Mouse (Mus musculus): ENCODE measurements around the gene Zfp597. TPM values are rescaled to one million over a fixed set of nuclear protein-coding genes. Genes with fewer than 3 reads are reported as not detected.

Zfp597 gene
- polyA plus RNA-seq (2014; fragmentation: Nextera tagmentation; extraction: Ambion mirVana), result 19.5 and 21.2 TPM in 2 replicates

DNA sequence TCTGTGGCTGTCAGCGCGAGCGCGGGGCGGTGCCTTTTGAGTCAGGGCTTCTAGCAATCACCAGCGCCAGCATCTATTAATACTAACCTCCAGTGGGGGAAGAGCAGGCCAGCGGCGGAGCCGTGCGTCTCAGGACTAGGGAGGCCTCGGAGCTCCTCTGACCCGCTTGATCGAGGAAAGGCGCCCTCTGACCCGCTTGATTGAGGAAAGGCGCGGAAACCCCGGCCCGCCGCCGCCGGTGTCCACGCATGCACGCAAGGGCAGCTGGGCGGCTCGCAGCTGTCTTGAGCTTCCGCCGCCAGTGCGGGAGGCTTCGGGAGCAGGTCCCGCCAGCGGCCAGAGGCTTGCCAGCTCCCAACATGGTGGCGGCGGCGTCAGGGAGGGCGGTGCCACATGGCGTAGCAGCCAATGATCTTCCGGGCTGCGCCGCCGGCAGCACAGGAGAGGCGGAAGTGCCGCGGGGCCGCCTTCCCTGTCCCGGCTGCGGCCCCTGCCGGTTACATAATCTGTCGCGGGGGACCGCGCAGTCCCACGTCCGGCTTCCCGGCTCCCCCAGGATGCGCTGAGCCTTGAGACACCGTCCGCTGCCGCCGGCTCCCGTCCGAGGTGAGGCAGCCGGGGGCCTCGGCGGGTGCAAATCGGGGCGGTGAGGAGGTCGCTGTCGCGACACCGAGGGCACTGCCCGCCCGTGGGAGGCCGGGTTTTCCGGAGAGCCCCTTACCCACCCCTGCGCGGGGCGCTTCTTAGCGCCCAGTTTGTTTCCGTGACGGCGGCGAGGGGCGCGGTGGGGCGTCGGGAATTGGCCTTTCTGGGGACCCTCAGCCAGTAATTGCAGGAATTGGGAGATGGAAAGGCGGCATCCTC, at the start of gene Zfp597, which contains the start of gene Gm20695:
Gene Zfp597, minus strand, starts transcription at position 361 of the 864 bp plus-strand sequence.
Gene Gm20695, plus strand, starts transcription at position 448 of the 864 bp plus-strand sequence.
- Histone ChIP-seq H3K9me3 (ENCODE audit: control insufficient read depth, low read length) (no peaks in the 10 kb centered on the region), H3K4me1 (replicated peaks; ENCODE audit: control insufficient read depth, insufficient read depth, low read length) (peaks cover 18% of the 10 kb centered on the region), H3K4me2 (replicated peaks) (peak within 1 kb of the TSS; percentile 80), H3K36me3 (replicated peaks; ENCODE audit: control insufficient read depth, insufficient read depth) (peaks cover 4% of the 10 kb centered on the region), H3K4me3 (replicated peaks; ENCODE audit: low read length) (peak within 1 kb of the TSS; percentile 94), H3K9ac (peak within 1 kb of the TSS; percentile 92), H3K27me3 (ENCODE audit: control insufficient read depth, insufficient read depth, low read length) (no peaks in the 10 kb centered on the region), H3K27ac (peak within 1 kb of the TSS; percentile 95)
- DNase-seq (ENCODE audit: low spot score) (peak; percentile 90), ATAC-seq (ENCODE audit: low FRiP score) (peak; percentile 99)
- under 1% methylated on average over 88 of the region's 88 CpGs for WGBS

DNA sequence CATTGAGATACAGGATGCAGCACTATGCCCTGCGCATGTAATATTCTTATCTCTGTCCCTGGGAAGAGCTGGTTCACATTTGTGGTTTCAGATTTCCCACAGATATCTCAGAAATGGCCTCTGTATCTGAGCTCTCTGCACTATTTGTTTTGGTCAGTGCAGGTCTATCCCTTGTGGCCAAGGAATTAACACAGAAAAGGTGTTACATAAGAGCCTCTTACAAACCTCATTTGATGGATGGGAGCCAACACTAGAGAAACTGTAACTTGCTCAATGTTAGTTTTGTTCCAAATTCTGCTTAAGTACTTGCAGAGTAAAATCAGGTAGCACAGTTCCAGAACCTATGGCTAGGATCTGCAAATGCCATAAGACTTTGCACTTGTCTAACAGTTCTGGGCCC, 49.7 kb upstream of the Zfp597 start:
- ATAC-seq (ENCODE audit: low FRiP score) (no peak), DNase-seq (ENCODE audit: low spot score) (no peak)
- WGBS, result 95% methylated on average over 1 of the region's 1 CpGs
- H3K9me3 ChIP-seq (ENCODE audit: control insufficient read depth, low read length), result no peaks in the 10 kb centered on the region
- no peaks in the 10 kb centered on the region for H3K27me3 ChIP-seq (ENCODE audit: control insufficient read depth, insufficient read depth, low read length)
- no peak overlapping the region for H3K9ac ChIP-seq
- H3K4me1 ChIP-seq (replicated peaks; ENCODE audit: control insufficient read depth, insufficient read depth, low read length), result no peaks in the 10 kb centered on the region
- peaks cover 93% of the 10 kb centered on the region for H3K36me3 ChIP-seq (replicated peaks; ENCODE audit: control insufficient read depth, insufficient read depth)
- H3K4me2 ChIP-seq (replicated peaks), result no peak overlapping the region
- no peak overlapping the region for H3K4me3 ChIP-seq (replicated peaks; ENCODE audit: low read length)
- no peak overlapping the region for H3K27ac ChIP-seq

DNA sequence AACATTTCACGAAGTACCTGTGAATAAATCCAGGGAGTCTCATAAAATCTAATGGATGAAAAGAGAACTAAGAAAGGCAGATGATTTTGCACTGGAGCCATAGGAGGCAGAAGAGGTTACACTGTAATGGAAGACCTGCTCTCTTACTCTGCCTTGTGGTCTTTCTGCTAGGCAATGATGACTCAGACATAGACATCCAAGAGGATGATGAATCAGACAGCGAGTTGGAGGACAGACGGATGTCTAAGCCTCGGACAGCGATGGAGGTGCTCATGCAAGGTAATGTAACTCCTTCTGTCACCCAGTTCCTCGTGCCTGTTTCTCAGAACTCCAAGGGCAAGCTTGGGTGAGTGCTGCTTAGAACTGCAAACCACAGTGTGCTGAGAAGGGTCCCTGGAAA, 49.2 kb upstream of the Zfp597 start:
- 94% methylated on average over 6 of the region's 6 CpGs for WGBS
- Histone ChIP-seq H3K4me3 (replicated peaks; ENCODE audit: low read length) (no peak overlapping the region), H3K4me2 (replicated peaks) (no peak overlapping the region), H3K9me3 (ENCODE audit: control insufficient read depth, low read length) (no peaks in the 10 kb centered on the region), H3K27ac (no peak overlapping the region), H3K9ac (no peak overlapping the region), H3K36me3 (replicated peaks; ENCODE audit: control insufficient read depth, insufficient read depth) (peaks cover 92% of the 10 kb centered on the region), H3K27me3 (ENCODE audit: control insufficient read depth, insufficient read depth, low read length) (no peaks in the 10 kb centered on the region), H3K4me1 (replicated peaks; ENCODE audit: control insufficient read depth, insufficient read depth, low read length) (no peaks in the 10 kb centered on the region)
- ATAC-seq (ENCODE audit: low FRiP score) (no peak), DNase-seq (ENCODE audit: low spot score) (no peak)

- H3K27me3 ChIP-seq (ENCODE audit: control insufficient read depth, insufficient read depth, low read length), result no peaks in the 10 kb centered on the region
- 78% methylated on average over 7 of the region's 7 CpGs for WGBS
- no peaks in the 10 kb centered on the region for H3K9me3 ChIP-seq (ENCODE audit: control insufficient read depth, low read length)
- no peak for DNase-seq (ENCODE audit: low spot score)
- no peak overlapping the region for H3K4me3 ChIP-seq (replicated peaks; ENCODE audit: low read length)
- peaks cover 87% of the 10 kb centered on the region for H3K36me3 ChIP-seq (replicated peaks; ENCODE audit: control insufficient read depth, insufficient read depth)
- H3K9ac ChIP-seq, result no peak overlapping the region
- H3K4me1 ChIP-seq (replicated peaks; ENCODE audit: control insufficient read depth, insufficient read depth, low read length), result no peaks in the 10 kb centered on the region
- no peak for ATAC-seq (ENCODE audit: low FRiP score)
- H3K27ac ChIP-seq, result no peak overlapping the region
- H3K4me2 ChIP-seq (replicated peaks), result no peak overlapping the region
Measured at GRCm38 (mm10) chr16:3929151-3929550, 44.8 kb upstream of the Zfp597 start.

- ATAC-seq (ENCODE audit: low FRiP score) (no peak), DNase-seq (ENCODE audit: low spot score) (no peak)
- Histone ChIP-seq H3K4me3 (replicated peaks; ENCODE audit: low read length) (no peak overlapping the region), H3K4me1 (replicated peaks; ENCODE audit: control insufficient read depth, insufficient read depth, low read length) (no peaks in the 10 kb centered on the region), H3K4me2 (replicated peaks) (no peak overlapping the region), H3K9me3 (ENCODE audit: control insufficient read depth, low read length) (no peaks in the 10 kb centered on the region), H3K36me3 (replicated peaks; ENCODE audit: control insufficient read depth, insufficient read depth) (peaks cover 87% of the 10 kb centered on the region), H3K27me3 (ENCODE audit: control insufficient read depth, insufficient read depth, low read length) (no peaks in the 10 kb centered on the region), H3K9ac (no peak overlapping the region), H3K27ac (no peak overlapping the region)
- 57% methylated on average over 1 of the region's 1 CpGs for whole genome bisulfite sequencing
Measured at GRCm38 (mm10) chr16:3928582-3928981, 44.2 kb upstream of the Zfp597 start.

DNA sequence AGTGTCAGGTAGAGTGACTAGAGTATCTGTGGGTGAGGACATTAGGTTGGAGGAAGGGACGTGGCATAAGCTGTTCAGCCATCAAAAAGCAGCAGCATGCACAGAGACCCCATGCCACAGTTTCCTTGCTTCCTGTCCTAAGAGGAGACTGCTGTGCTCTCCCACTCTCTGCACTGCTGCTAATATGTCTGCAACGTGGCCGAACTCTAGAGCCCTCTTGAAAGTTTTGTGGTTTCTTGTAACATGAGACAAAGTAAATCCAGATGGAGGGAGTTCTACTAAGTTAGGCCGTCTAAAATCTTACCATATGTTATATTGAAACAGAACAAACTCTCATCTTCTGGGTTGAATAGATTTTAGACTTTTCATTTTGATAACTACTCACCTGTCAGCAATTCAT, 39.6 kb upstream of the Zfp597 start:
- WGBS, result 90% methylated on average over 4 of the region's 4 CpGs

GRCm38 (mm10) chr16:3923515-3923914, 39.2 kb upstream of the Zfp597 start:
- Histone ChIP-seq H3K27me3 (ENCODE audit: control insufficient read depth, insufficient read depth, low read length) (no peaks in the 10 kb centered on the region), H3K4me2 (replicated peaks) (no peak overlapping the region), H3K4me1 (replicated peaks; ENCODE audit: control insufficient read depth, insufficient read depth, low read length) (no peaks in the 10 kb centered on the region), H3K4me3 (replicated peaks; ENCODE audit: low read length) (no peak overlapping the region), H3K9ac (no peak overlapping the region), H3K9me3 (ENCODE audit: control insufficient read depth, low read length) (no peaks in the 10 kb centered on the region), H3K27ac (no peak overlapping the region), H3K36me3 (replicated peaks; ENCODE audit: control insufficient read depth, insufficient read depth) (peaks cover 90% of the 10 kb centered on the region)
- DNase-seq (ENCODE audit: low spot score) (no peak), ATAC-seq (ENCODE audit: low FRiP score) (no peak)
- 86% methylated on average over 3 of the region's 3 CpGs for WGBS

More for the DNA sequence above, 39.6 kb upstream of the Zfp597 start:
- Histone ChIP-seq H3K27me3 (ENCODE audit: control insufficient read depth, insufficient read depth, low read length) (no peaks in the 10 kb centered on the region), H3K27ac (no peak overlapping the region), H3K9me3 (ENCODE audit: control insufficient read depth, low read length) (no peaks in the 10 kb centered on the region), H3K4me2 (replicated peaks) (no peak overlapping the region), H3K4me1 (replicated peaks; ENCODE audit: control insufficient read depth, insufficient read depth, low read length) (no peaks in the 10 kb centered on the region), H3K36me3 (replicated peaks; ENCODE audit: control insufficient read depth, insufficient read depth) (peaks cover 89% of the 10 kb centered on the region), H3K9ac (no peak overlapping the region), H3K4me3 (replicated peaks; ENCODE audit: low read length) (no peak overlapping the region)
- DNase-seq (ENCODE audit: low spot score), result no peak
- ATAC-seq (ENCODE audit: low FRiP score), result no peak

DNA sequence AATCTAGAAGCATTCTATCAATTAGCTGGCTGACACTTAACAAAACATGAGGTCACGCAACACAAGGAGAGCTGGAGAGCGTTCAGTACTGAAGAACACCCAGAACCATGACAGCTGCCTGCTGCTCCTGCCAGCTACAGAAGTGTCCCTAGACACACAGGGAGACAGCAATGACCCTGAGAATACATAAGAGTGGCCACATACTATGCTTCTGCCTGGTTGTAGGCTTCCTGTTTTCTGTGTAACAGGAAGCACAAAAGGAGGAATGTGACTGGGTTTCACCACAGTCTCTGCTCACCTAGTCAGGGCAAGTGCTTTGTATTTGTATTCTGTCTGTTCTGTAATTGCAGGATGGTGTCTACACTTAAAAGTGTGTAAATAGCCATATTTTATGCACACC, 36.4 kb upstream of the Zfp597 start:
- Histone ChIP-seq H3K36me3 (replicated peaks; ENCODE audit: control insufficient read depth, insufficient read depth) (peaks cover 82% of the 10 kb centered on the region), H3K4me3 (replicated peaks; ENCODE audit: low read length) (no peak overlapping the region), H3K4me2 (replicated peaks) (no peak overlapping the region), H3K27me3 (ENCODE audit: control insufficient read depth, insufficient read depth, low read length) (no peaks in the 10 kb centered on the region), H3K9me3 (ENCODE audit: control insufficient read depth, low read length) (no peaks in the 10 kb centered on the region), H3K4me1 (replicated peaks; ENCODE audit: control insufficient read depth, insufficient read depth, low read length) (no peaks in the 10 kb centered on the region), H3K27ac (no peak overlapping the region), H3K9ac (no peak overlapping the region)
- WGBS, result 88% methylated on average over 2 of the region's 2 CpGs
- no peak for ATAC-seq (ENCODE audit: low FRiP score)
- no peak for DNase-seq (ENCODE audit: low spot score)

GRCm38 (mm10) chr16:3909118-3909517, 24.8 kb upstream of the Zfp597 start:
- Histone ChIP-seq H3K27ac (peak overlapping the region; percentile 75), H3K9ac (peak overlapping the region; percentile 71), H3K27me3 (ENCODE audit: control insufficient read depth, insufficient read depth, low read length) (no peaks in the 10 kb centered on the region), H3K9me3 (ENCODE audit: control insufficient read depth, low read length) (no peaks in the 10 kb centered on the region), H3K4me3 (replicated peaks; ENCODE audit: low read length) (peak overlapping the region; percentile 58), H3K36me3 (replicated peaks; ENCODE audit: control insufficient read depth, insufficient read depth) (peaks cover 51% of the 10 kb centered on the region), H3K4me1 (replicated peaks; ENCODE audit: control insufficient read depth, insufficient read depth, low read length) (peaks cover 13% of the 10 kb centered on the region), H3K4me2 (replicated peaks) (peak overlapping the region; percentile 78)
- DNase-seq (ENCODE audit: low spot score), result peak; percentile 30
- no peak for ATAC-seq (ENCODE audit: low FRiP score)
- 7% methylated on average over 20 of the region's 20 CpGs for WGBS

Measured in hindbrain, embryonic 14.5 days (tissue).